Mouse (Mus musculus) cerebellum, adult 2 months (tissue): ENCODE measurements around the gene Rapgef2.

Experiments used
- CTCF ChIP-seq: fragments of 200-500 bp; IDR thresholded peaks from 2 replicates; pipeline ENCODE4 v1.5.1; 2011; ENCODE audit warnings: low read depth, mild to moderate bottlenecking, control low read depth, low read length, moderate library complexity, borderline replicate concordance; ENCODE audit not compliant: insufficient read depth
- POLR2A ChIP-seq: fragments of 200-500 bp; IDR thresholded peaks from 2 replicates; pipeline ENCODE4 v1.6.1; 2011; ENCODE audit warnings: low read length, control low read depth, borderline replicate concordance; ENCODE audit not compliant: insufficient read depth

DNA sequence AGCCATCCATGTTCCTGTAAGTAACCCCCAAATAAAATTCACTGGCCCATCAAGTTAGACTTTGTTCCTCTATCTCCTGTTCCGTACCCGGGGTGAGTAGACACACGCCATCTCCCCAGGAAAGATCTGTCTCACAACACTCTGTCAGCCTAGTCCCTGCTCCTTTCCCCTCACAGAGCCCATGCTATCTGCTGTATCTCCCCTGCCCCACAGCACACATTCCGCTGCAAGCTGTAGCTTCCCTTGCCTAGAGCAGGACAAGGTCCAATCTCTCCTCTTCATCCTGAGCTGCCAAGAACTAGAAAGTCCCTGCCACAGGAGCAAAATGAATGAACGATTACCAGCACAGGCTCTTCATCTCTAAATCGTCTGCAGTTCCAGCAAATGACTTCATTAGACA, 184.6 kb downstream of the Rapgef2 start:
- no peak for TF ChIP-seq POLR2A
- TF ChIP-seq CTCF, result no peak
